Mouse (Mus musculus) cerebellum, adult 9-11 months (tissue): ENCODE results near the gene Dclk1.
A peak's percentile ranks its signal among the peaks of the same experiment; 100 is the strongest.

Experiments
- DNase-seq: peaks from one replicate; pipeline ENCODE4 v3.0.0; 2022

The Dclk1 gene

DNA sequence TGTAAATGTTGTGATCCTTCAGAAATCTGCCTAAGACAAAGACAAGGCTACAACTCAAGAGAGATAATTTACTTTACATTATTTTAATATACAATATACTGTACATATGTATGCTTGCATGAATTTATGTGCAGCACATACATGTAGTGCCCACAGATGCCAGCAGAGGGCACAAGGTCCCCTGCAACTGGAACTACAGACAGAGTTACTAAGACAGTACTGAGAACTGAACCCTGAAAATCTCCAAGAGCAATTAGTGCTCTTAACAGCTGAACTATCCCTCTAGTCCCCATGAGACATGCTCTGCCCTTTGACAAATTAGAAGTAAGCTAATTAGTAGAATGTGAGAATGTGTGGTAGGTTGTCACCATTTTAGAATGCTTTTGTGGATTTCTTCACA, 169.4 kb downstream of the Dclk1 start:
- DNase-seq = no peak

DNA sequence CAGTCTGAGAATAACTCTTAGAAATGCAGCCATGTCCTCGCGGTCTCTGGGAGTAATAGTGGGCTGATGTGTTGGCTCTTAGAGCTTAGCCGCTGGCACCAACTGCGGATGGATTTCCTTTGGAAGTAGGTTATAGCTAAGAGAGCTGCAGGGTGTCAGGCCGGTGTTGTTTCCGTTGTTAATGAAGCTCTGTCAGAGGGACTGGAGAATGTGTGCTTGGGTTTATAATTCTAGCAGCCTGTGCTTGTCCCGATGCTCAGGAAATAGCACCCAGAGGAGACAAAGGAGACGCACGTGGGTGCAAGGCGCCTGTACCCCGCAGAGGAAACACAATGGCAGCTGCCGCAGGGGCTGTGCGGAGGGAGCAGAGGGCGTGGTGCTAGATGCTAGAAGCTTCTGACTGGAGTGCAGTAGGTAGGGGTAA, 173.4 kb downstream of the Dclk1 start:
- DNase-seq = peak; percentile 30

DNA sequence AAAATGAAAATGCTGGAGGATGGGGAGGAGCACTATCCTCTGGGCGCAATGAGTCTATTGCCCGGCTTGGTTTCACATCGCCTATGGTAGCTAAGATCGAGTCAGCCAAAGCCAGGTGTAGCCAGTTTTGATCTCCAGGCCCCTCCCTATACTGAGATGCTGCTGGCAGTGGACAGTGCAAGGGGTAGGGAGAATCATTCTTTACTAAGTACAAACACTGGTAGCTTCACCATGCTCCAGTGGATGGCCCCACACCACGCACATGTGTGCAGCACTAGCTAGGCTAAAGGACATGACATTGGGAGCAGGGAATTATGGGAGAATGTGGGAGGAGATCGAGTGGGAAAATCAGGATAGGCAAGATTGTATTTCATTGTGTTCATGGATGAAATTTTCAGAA, 176.7 kb downstream of the Dclk1 start:
- DNase-seq = no peak

DNA sequence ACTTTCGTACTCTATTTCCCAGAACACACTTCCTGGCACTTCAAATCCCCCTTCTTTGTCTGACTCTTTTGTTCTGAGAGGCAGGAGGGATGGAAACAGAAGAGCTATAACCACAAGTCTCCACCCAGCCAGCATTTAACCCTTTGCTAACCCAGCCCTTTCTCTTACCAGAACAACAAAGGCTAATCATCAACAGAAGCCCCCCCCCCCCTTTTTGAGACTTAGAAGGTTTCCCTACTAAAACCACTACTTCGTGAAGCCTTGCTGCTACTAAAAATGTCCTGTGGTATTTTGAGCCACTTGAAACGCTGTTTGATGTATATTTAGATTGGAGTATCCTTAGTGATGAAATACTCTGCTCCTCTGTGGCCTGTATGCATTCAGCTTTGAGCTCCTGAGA, 177.2 kb downstream of the Dclk1 start:
- DNase-seq = no peak

DNA sequence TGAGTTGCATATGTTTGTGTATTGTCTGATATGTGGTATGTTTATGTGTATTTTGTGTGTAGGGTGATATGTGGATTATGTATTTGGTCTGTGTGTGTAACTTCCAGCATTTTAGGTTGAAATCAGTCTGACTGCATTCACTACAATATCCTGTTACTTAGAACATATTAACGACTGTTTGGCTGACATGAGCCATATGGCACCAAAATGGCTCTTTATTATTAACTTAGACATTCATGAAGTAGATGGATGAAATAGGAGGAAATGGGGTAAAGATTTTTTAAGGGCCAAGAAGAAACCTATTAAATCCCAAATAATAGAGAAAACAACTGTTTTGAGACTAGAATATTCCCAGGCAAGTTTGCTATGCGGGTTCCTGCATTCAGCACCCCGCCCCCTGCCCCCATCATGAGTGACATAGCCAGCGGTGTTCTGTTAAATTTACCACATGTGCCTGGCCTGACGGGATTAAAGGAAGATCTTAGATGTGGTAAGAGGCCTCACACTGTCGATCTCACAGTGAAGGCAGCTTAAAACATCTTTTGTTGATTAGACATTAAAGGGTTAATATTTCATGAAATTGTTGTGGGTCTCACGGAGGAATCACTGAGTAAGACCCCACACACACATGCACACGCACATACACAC, 178.4 kb downstream of the Dclk1 start:
- DNase-seq = no peak

DNA sequence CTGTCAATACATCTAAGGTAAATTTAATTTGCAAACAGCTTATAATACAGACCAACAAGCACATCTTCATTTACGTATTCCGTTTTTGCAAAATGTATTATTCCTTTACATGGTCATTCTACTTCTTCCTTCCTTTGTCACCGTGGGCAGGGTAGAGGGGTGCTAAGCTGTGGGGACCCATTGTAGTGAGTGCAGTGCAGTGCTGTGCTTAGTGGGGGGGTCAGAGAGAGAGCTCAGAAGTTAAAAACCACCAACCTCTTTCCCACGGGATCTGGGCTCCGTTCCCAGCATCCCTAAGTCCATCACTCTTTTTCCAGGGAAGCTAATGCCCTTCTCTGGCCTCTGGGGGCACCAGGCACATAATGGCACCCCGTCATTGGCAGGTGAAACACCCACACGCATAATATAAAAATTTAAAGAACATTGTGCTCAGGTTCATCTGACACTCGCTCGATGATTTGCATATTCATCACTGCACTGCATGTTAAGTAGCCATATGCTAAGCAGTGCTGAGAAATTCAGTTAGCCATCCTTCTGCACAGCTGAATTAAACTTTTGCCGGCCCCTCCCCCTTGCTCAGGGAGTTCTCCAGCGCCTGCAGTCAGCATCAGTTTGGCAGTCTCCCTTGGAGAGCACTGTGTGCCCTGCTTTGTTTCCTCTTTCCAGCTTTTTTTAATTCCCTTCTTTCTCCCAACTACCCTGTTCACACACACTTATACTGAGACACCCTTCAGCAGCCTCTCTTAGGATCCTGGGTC, 181.7 kb downstream of the Dclk1 start:
- no peak for DNase-seq

DNA sequence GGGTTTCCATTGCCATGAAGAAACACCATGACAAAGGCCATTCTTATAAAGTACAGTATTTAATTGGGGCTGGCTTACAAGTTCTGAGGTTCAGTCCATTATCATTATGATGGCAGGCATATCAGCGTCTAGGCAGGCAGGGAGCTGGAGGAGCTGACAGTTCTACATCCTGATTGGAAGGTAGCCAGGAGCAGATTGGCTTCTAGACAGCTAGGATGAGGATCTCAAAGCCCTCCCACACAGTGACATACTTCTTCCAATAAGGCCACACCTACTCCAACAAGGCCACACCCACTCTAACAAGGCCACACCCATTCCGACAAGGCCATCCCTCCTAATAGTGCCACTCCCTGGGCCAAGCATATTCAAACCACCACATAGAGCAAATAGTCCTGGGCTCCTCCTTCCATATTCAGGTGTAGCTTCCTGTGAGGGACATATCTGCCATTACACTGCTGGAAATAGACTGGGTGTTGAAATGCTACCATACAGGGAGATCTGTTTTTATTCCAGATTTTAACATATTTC, 187.9 kb downstream of the Dclk1 start:
- DNase-seq = peak; percentile 36

DNA sequence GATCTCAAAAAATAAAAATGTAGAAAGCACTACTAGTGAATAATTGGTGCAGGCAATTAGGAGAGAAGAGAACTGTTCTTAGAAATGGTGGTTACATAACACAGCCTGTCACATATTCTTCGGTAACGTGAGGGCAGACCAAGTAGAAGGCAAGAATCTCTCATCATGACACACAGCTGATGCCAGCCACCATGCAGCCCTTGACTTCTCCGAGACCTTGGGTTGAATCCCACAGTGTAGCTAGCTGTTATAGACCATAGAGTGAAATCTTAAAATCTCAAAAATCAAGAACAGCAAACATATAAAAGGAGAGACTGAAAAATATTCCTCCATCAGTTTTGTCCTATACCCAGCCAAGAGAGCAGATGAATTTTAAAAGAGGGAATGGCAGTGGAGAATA, 189.1 kb downstream of the Dclk1 start:
- no peak for DNase-seq

DNA sequence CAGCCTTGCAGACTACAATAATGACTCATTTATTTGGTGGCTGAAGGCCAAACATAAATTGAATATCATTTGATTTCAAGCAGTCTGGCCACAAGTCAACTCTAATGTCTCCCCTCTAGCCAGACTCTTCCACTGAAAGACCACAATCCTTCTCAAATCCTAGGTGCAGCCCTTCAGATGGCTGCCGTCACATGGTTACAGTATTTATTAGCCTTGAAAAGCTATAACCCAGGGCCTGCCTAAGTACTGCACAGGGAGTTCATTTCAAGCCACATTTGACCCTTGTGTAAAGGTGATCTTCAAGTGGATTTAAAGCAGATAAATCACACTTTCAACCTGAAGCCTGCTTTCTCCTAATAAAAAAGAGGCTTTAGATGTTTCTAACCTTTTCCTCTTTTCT, 192.1 kb downstream of the Dclk1 start:
- no peak for DNase-seq

DNA sequence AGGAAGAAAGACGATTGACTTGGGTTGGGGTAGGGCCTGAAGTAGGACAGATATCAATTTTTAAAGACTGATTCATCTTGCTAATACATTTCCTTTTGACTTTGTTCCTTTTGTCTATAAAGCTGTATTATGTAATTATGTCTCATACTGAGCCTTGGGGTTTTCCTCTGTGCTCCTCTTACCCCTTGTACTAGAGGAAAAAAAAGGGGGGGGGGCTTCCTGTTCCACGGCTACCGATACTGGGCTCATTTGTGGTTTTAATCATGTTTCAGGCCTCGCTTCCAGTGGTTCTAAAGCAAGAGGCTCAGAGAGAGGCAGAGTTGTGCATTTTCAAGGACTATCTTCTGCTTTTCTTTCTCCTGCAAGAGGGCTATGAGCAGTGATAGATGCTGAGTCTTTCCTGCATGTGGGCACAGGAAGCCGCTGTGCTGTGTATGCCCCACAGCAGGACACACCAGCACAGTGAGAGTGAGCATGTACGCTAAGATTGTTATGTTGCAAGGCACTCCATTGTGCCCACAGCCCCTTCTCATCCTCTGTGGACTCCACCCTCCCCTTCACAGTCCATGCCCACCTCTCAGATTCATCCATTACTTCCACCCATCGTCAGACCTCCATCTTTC, 196.8 kb downstream of the Dclk1 start:
- DNase-seq = no peak

DNA sequence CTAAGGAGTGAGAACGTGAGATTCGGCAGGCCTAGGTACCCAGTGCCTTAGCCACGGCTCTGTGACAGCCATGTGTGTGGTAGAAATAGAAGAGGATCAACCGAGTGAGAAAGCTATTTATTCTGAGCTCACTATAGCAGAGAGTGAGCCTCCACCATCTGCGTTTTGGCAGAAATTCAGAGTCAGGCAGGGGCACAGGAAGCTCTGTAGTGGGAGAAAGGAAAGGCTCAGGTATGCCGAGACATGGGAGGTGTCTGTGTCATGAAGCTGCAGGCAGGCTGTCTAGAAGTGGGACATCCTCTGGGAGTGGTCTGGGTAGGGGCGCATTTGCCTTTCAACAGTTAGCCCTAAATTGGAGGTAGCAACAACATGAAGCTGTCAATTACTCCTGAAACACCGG, 198.2 kb downstream of the Dclk1 start:
- DNase-seq = peak; percentile 81

DNA sequence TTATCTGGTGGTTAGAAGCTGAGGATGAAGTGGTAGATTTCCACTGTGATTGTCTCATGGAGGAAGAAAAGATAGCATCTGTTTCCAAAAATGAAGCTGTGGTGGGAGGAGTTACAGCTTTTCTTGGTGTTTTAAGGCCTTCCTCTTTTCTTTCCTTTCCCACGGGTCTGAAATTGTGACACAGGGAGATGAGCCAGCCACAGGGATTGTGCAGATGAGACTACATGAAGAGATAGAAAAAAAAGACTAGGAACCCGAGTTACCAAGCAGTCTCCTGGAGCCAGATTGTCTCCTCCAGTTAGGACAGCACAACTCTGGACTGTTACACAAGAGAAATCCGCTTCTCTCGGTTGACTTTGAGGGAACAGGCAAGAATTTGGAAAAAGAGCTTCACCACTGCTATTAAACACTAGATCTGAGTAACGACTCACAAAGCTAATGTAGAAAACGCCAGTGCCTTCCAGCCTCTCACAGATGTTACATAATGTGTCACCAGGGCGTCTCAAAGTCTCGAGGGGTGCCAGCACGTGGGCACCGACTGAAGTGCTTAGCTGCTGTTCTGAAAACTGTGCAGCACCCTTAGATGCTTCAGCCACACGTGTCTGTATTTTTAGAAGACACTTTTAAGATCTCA, 200.0 kb downstream of the Dclk1 start:
- DNase-seq = peak; percentile 33

DNA sequence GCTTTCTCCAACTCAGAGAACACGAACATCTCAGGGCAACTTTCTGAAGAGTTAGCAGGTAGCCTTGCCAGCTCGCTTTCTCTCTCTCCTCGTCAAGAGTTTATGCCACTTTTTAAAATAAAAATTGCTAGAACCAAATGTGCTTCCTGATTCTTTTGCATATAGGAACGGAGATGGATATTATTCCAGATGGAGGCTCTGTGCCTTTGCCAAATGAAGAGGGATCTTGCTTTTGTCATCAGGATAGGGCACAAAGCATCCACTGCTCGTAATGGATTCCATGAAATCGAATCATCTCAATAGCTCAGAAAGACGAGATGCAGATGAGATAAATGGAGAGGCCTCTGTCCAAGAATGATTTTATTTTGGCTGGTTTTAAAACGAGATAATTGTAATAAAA, 201.1 kb downstream of the Dclk1 start:
- no peak for DNase-seq

DNA sequence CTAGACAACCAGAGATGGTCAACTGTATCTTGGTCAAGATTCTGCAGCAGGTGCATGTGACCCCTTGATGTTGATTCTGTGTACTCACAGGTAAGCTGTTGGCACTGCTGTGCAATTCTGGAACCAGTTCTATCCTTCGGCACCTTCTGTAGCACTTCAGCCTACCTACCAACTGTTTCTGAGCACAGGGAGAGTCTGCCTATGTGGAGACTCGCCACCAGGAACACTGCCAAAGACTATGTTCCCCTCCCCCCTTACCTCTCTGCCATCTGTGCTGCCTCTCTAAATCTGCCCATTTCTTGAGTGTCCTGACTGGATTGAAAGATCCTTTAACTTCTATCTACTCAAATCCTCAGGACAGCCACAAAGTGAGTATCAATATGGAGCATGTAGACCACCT, 201.6 kb downstream of the Dclk1 start:
- peak; percentile 86 for DNase-seq

DNA sequence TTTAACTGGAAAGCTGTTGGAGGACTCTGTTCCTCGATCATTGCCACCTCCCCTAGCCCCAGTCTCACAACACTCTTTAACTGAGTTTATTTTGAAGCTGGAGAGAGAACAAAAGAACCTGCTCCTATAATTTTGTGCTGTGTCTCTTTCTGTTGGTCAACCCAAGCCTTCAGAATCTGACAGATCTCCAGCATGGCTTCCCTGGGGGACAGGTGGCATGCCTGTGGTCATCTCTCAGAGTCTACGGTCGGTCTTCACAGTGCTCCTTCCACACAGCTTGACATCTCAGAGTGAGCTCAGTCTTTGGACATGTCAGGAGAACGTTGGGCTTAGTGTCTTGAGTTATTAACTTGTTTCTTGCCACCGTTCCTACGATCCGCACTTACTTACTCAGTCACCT, 204.5 kb downstream of the Dclk1 start:
- peak; percentile 22 for DNase-seq

DNA sequence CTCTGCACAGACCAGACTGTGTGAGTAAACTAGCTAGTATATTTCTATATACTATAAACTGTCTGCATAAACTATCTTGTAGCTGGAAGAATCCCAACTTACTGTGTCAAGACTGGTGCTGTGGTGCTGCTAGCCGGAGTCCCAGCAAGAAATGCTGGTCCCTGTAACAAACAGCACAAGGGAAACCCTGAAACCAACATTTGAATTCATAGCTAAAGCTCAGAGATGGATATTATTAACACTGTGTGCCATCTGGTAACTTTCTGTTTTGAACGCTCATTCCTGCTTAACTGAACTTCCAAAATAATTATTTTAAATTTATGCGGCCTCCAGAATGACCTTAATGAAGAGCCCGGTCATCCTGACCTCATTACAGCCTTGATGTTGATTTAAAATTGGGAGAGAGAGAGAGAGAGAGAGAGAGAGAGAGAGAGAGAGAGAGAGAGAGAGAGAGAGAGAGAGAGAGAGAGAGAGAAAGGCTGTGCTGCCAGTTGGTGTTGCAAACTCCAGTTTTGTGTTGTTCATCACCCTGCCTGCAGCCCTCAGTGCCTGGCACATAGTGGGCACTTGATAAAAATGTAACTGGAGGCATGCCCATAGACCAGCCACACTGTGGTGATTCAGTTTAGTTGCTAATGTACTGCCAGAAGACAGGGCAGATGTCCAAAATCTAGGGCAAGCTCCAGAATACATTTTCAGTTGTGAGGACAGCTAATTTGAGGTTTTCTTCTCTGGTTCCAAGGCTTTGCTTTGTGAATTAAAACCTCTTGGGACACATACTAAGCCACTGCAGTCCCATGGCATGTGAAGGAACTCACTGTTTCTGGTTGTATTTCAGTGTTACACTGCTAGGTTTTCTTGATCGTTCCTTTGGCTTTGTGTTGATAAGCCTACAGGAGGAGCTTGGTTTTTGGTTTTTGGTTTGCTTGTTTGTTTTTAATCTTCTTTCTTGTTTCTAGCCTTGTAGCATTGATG, 205.6 kb downstream of the Dclk1 start:
- peak; percentile 88 for DNase-seq

DNA sequence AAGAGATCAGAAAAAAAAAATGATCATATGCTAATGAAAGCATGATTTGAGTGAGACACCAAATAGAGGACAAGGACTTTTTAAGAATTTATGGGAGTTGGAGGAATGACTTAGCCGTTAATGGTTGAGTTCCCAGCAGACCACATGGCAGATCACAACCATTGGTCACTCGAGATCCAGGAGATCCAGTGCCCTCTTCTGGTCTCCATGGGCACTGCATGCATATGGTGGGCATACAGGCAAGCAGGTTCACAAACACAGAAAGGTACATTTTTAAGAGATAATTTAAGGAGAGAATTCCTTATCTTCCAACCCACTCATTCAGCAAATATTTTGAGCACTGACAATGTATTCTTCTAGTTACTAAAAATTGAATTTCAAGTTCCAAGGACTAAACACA, 207.0 kb downstream of the Dclk1 start:
- no peak for DNase-seq

DNA sequence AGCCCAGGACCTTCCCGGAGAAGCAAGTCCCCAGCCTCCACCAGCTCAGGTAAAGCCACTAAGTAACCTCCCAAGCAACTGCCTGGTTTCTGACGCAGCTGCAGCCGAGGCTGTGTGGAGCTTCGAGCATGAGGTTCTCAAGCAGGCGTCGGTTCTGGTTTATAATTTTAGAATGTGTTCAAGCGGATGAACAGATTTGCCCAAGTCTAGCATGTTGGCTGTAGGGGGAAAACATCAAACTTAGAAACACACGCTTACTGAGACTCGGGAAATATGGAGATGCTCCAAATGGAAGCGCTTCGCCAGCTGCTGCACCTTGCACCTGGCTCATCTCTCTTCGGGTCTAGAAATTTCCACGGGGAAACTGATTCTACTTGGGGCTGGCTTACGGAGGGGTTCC, 208.9 kb downstream of the Dclk1 start:
- DNase-seq = peak; percentile 14

DNA sequence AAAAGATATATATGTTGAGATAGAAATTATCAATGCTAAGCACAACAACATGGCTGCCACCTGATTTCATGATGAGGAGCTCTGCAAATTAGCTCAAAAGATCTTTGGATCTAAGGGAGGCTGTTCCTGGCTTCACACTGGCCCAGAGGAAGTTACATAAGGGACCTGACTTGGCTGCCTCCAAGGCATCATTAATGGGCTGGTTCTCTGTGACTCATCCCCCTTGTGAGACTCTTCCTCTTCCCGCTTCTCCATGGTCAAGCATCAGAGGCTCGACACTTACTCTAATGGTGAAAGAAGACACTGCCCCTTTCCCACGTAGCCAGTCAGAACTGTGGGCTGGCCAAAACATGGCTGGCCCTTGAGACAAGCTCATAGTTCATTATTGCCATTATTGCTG, 209.7 kb downstream of the Dclk1 start:
- DNase-seq = no peak

DNA sequence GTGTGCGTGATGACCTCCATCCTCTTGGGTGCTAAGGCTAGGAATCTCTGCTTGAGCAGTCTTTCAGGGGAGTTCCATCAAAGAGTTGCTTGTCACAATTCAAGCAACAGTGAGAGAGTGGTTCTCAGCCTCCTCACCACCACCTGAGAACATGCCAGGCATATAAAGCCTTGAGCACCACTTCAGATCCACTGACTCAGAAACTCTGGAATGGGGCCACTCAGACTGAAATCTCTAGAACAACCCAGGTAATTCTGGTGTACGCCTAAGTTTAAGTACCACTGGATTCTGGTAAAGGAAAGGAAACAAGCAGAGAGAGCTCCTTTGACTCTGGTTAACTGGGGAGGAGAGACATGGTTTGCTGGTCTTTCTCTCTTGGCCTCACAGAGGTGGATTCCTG, 210.3 kb downstream of the Dclk1 start:
- no peak for DNase-seq

DNA sequence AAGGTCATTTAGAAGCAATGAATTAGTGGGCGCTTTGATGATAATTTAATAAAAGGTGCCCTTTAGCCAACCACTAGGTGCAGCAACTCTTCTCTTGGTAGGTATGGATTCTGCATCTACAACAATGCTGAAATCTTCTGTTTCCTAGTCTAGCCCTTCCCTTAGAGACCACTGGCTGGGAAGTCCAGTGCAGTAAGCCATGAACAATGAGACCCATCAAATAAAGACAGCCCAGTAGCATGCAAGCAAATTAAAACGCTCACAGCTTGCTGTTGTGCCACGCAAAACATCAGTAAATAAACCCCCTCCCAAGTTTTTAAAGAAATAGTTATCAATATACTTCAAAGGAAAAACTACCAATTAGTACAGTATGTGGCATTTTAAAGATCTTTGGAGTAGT, 218.9 kb downstream of the Dclk1 start:
- peak; percentile 23 for DNase-seq
